Mouse (Mus musculus) activated CD4-positive, CD25-positive, alpha-beta regulatory T cell, adult 9 weeks (primary cell): Measurements from ENCODE around the gene Piga. TPM values are rescaled to one million over a fixed set of nuclear protein-coding genes. Genes with fewer than 3 reads are reported as not detected.

Source experiments
- polyA plus RNA-seq: library from polyadenylated mRNA; unstranded; fragments of 100-300 nt; shearing (Covaris generic); gene quantifications from one replicate; pipeline ENCODE4 v1.2.1, GENCODE M21; 2017

Gene Piga
- polyA plus RNA-seq: 12.3 TPM

DNA sequence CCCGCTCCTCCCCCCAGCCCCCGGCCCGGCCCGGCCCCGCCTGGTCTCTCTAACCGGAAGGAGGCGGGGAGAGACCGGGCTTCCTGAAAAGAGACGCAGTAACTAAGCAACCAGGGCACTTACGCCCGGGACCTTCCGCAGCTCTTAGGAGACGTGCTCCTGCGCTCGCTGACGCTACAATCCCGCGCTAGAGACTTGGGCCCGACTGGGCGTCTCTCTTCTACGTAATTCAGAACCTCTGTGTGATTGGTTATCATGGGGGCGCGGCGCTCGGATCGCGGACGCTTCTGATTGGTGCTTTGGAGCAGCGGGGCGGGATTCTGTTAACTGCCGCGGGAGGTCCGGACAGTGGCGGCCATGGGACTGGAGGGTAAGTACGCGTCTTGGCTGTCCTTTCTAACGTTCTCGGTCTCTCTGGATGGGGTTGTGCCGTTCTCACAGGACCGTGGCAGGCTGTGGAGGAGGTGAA is at the start of gene Piga:
Gene Piga, plus strand, starts transcription at position 317 of the 469 bp plus-strand sequence.

GRCm38 (mm10) chrX:164373081-164373480 is 46.5 kb upstream of the Piga start, which contains the start of gene Vegfd:
TSS of gene Vegfd (plus strand) at chrX:164373378.

DNA sequence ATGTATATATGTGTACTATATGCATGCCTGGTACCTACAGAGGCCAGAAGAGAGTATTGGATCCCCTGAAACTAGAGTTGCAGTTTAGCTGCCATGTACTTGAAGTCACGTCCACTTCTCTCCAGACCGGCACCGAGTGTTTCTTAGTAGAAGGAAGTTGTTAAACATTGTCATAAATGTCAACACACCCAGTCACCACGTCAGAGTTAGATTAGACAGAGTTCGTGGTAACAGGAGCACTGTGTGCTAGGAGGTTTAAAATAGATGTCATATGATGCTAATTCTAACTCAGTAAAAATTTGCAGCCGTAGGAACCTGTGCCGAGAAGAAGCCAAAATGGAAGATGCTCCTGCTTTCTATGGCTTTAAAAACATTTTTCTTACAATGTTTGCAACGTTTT is 17.1 kb downstream of the Piga start, which contains the start of gene Asb11:
Gene Asb11, plus strand, starts transcription at position 286 of the 400 bp plus-strand sequence.

Other genes starting within 250 kb of the Piga start
- gene Bmx, start 161.6 kb upstream of the Piga start, polyA plus RNA-seq: not detected
- gene Pir, start 150.4 kb upstream of the Piga start, polyA plus RNA-seq: 0.24 TPM
- not detected for gene Vegfd, start 46.4 kb upstream of the Piga start, polyA plus RNA-seq
- not detected for gene Asb11, start 17.2 kb downstream of the Piga start, polyA plus RNA-seq
- not detected for gene Asb9, start 86.5 kb downstream of the Piga start, polyA plus RNA-seq